In the genomic region with DNA sequence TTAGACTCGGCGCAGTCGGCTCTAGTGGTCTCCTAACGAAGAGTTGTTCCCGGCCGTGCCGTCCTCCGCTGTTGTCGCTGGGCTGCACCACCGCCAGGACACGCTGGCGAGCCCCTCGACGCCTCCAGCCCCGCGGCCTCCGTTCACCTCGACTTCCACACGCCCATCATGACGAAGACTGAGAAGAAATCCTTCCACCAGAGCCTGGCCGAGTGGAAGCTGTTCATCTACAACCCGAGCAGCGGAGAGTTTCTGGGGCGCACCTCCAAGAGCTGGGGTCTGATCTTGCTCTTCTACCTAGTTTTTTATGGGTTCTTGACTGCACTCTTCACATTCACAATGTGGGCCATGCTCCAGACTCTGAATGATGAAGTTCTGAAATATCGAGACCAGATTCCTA, we compare ENCODE assay signal across 36 mouse cellular contexts. TPM values are rescaled to one million over a fixed set of nuclear protein-coding genes. Genes with fewer than 3 reads are reported as not detected.
"Had no signal": no experiment of that assay in that cellular context is flagged by ENCODE, and none has a peak within 500 bp of the region (broad histone marks: within the 10 kb centered on the region; RNA-seq: fewer than 3 reads in every experiment).

No protein-coding gene starts in this region.

RNA-seq across cellular contexts. Expression of a gene that starts 28.8 kb away (rescaled TPM):
- total RNA-seq: gastrocnemius, adult 2 months; gastrocnemius, postnatal 10 days; gastrocnemius, postnatal 25 days; gastrocnemius, postnatal 4 days; heart, adult 2 months; heart, postnatal 14 days; heart, postnatal 36 days; hematopoietic stem cell, adult 5-6 weeks; hindbrain, postnatal 0 days; layer of hippocampus, adult 18-20 months; layer of hippocampus, adult 8-10 months; layer of hippocampus, postnatal 14 days; layer of hippocampus, postnatal 36 days; left cerebral cortex, adult 18-20 months; left cerebral cortex, adult 8-10 months; left cerebral cortex, postnatal 10 days; left cerebral cortex, postnatal 25 days; left cerebral cortex, postnatal 4 days; liver, adult 2 months had no signal
- polyA plus RNA-seq: heart, adult 2 months; heart, embryonic 11.5 days; heart, embryonic 13.5 days; heart, embryonic 15.5 days; heart, postnatal 0 days; hindbrain, embryonic 11.5 days; hindbrain, embryonic 13.5 days; hindbrain, embryonic 15.5 days; hindbrain, postnatal 0 days; intestine, embryonic 14.5 days; intestine, embryonic 16.5 days; kidney, adult 2 months; kidney, embryonic 15.5 days; kidney, postnatal 0 days; large intestine, adult 2 months; limb, embryonic 11.5 days; limb, embryonic 13.5 days; limb, embryonic 15.5 days; liver, adult 2 months; liver, embryonic 12.5 days had no signal

RNA-seq across cellular contexts. Expression of a gene that starts 31.1 kb away (rescaled TPM):
- total RNA-seq: gastrocnemius, adult 2 months; gastrocnemius, postnatal 10 days; gastrocnemius, postnatal 25 days; gastrocnemius, postnatal 4 days; heart, adult 2 months; heart, postnatal 14 days; heart, postnatal 36 days; hematopoietic stem cell, adult 5-6 weeks; hindbrain, postnatal 0 days; layer of hippocampus, adult 18-20 months; layer of hippocampus, adult 8-10 months; layer of hippocampus, postnatal 14 days; layer of hippocampus, postnatal 36 days; left cerebral cortex, adult 18-20 months; left cerebral cortex, adult 8-10 months; left cerebral cortex, postnatal 10 days; left cerebral cortex, postnatal 25 days; left cerebral cortex, postnatal 4 days; liver, adult 2 months had no signal
- polyA plus RNA-seq: heart, adult 2 months; heart, embryonic 11.5 days; heart, embryonic 13.5 days; heart, embryonic 15.5 days; heart, postnatal 0 days; hindbrain, embryonic 11.5 days; hindbrain, embryonic 13.5 days; hindbrain, embryonic 15.5 days; hindbrain, postnatal 0 days; intestine, embryonic 14.5 days; intestine, embryonic 16.5 days; kidney, adult 2 months; kidney, embryonic 15.5 days; kidney, postnatal 0 days; large intestine, adult 2 months; limb, embryonic 11.5 days; limb, embryonic 13.5 days; limb, embryonic 15.5 days; liver, adult 2 months; liver, embryonic 12.5 days had no signal

RNA-seq across cellular contexts. Expression of a gene that starts 57.3 kb away (rescaled TPM):
- polyA plus RNA-seq: large intestine, adult 2 months; liver, adult 2 months had no signal
